Mouse (Mus musculus) erythroblast, embryonic 14.5 days (primary cell): ENCODE results near the gene Nemp1.

Experiments
- GATA1 ChIP-seq: IDR thresholded peaks from 2 replicates; pipeline ENCODE4 v1.6.1; 2012; ENCODE audit warnings: low read length, inconsistent platforms, mixed read lengths
- TAL1 ChIP-seq: IDR thresholded peaks from 3 replicates; pipeline ENCODE4 v1.6.1; 2012; ENCODE audit warnings: low read length, inconsistent platforms, mixed read lengths

- TF ChIP-seq GATA1: no peak
- TF ChIP-seq TAL1: no peak
Measured at GRCm38 (mm10) chr10:127622661-127623060, 44.0 kb upstream of the Nemp1 start.
